ENCODE assay signal across 9 mouse cellular contexts in the genomic region with DNA sequence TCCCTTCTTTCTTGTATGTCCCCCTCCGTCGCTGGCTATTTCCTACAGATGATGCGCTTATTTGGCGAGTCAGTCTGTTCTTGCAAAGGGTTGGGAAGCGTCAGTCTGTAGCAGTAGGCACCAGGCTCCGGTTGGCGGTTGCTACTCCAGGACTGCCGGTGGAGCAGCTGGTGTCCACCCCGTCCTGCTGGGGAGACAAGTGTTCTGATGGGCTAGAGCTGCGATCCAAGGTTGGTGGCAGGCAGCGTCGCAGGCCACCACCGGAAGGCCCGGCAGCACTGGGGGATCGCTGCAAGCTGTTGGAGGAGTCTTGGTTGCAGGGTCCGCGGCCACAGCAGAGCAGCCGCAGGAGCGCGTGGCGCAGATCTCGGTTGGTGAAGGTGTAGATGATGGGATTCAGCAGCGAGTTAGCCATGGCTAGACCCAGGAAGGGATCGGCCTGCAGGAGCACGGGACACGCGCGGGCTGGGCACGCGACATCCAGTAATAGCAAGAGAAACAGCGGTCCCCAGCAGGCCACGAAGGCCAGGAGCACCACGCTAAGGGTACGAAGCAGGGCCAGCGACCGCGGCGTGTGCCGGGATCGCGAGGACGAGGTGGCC. TPM values are rescaled to one million over a fixed set of nuclear protein-coding genes. Genes with fewer than 3 reads are reported as not detected.
DNase-seq lines count a peak whose midpoint lies in the region; ATAC-seq and TF ChIP-seq lines count a peak whose summit lies in the region.
"Had no signal": no experiment of that assay in that cellular context is flagged by ENCODE, and none has a peak within 500 bp of the region (broad histone marks: within the 10 kb centered on the region; RNA-seq: fewer than 3 reads in every experiment).

No protein-coding gene starts in this region.

- H3K27ac ChIP-seq in heart, postnatal 0 days (ENCODE audit: low read depth): no peak overlapping the region
- no peak overlapping the region for H3K27ac ChIP-seq in brown adipose tissue, adult 24 weeks (replicated peaks; ENCODE audit: low read depth, low read length)
- no peak overlapping the region for H3K27ac ChIP-seq in hindbrain, embryonic 11.5 days (ENCODE audit: low read depth, low read length)
- H3K27ac ChIP-seq in midbrain, embryonic 13.5 days: no peak overlapping the region; the same call in 1 of the 2 replicates

- H3K4me1 ChIP-seq in heart, postnatal 0 days (ENCODE audit: control insufficient read depth, insufficient read depth): peaks cover 13% of the 10 kb centered on the region
- H3K4me1 ChIP-seq in brown adipose tissue, adult 24 weeks (ENCODE audit: control insufficient read depth, insufficient read depth, insufficient read length, low read length): no peaks in the 10 kb centered on the region
- peaks cover 6% of the 10 kb centered on the region; the same call in 1 of the 2 replicates for H3K4me1 ChIP-seq in hindbrain, embryonic 11.5 days (replicated peaks; ENCODE audit: control insufficient read depth, insufficient read depth, low read length)
- H3K4me1 ChIP-seq in midbrain, embryonic 13.5 days (replicated peaks): peaks cover 23% of the 10 kb centered on the region

- TF ChIP-seq CTCF in heart, postnatal 0 days (IDR thresholded peaks at IDR 0.05; ENCODE audit: low read depth): no peak

- H3K27me3 ChIP-seq in heart, postnatal 0 days (ENCODE audit: control insufficient read depth, insufficient read depth, low read length): peaks cover 60% of the 10 kb centered on the region
- H3K27me3 ChIP-seq in hindbrain, embryonic 11.5 days (ENCODE audit: control insufficient read depth, insufficient read depth, low read length): peaks cover 65% of the 10 kb centered on the region
- peaks cover 82% of the 10 kb centered on the region for H3K27me3 ChIP-seq in midbrain, embryonic 13.5 days

- DNase-seq in heart, postnatal 0 days (ENCODE audit: low spot score): no peak
- no peak for DNase-seq in heart, adult 9 months (ENCODE audit: low spot score in 2 of 2)
- peak; percentile 35 for DNase-seq in hindbrain, embryonic 11.5 days (ENCODE audit: low spot score)
- DNase-seq in right cerebral cortex, postnatal 14 days: no peak
- DNase-seq in embryo, embryonic 10 days (ENCODE audit: low spot score): no peak
- no peak for DNase-seq in spleen, postnatal 36 days (ENCODE audit: low spot score in 2 of 2)

- peak overlapping the region; percentile 73 for H3K4me2 ChIP-seq in heart, postnatal 0 days (ENCODE audit: low read depth, low read length)
- peak overlapping the region; percentile 77 for H3K4me2 ChIP-seq in hindbrain, embryonic 11.5 days (replicated peaks; ENCODE audit: low read depth, low read length)
- peak overlapping the region; percentile 65 for H3K4me2 ChIP-seq in midbrain, embryonic 13.5 days (replicated peaks)

- no peak for TF ChIP-seq EP300 in heart, postnatal 0 days (IDR thresholded peaks at IDR 0.05; ENCODE audit: low read depth)

- peak overlapping the region; percentile 32; the same call in 1 of the 2 replicates for H3K9ac ChIP-seq in heart, postnatal 0 days (replicated peaks; ENCODE audit: low read depth, low read length)
- H3K9ac ChIP-seq in hindbrain, embryonic 11.5 days (ENCODE audit: low read depth, low read length): peak overlapping the region; percentile 54; the same call in 1 of the 2 replicates
- H3K9ac ChIP-seq in midbrain, embryonic 13.5 days (replicated peaks): peak overlapping the region; percentile 56

- WGBS in heart, postnatal 0 days: 6% methylated on average over 42 of the region's 42 CpGs
- 5% methylated on average over 42 of the region's 42 CpGs for WGBS in hindbrain, embryonic 11.5 days
- 4% methylated on average over 42 of the region's 42 CpGs for WGBS in midbrain, embryonic 13.5 days

- 0 out of 2 replicates have a peak, but pooled peaks have one; percentile 2 for ATAC-seq in heart, postnatal 0 days (ENCODE audit: insufficient read depth, low read depth)
- no peak for ATAC-seq in hindbrain, embryonic 11.5 days (ENCODE audit: low FRiP score)
- peak; percentile 16 for ATAC-seq in midbrain, embryonic 13.5 days

- H3K36me3 ChIP-seq in heart, postnatal 0 days (replicated peaks; ENCODE audit: control insufficient read depth, insufficient read depth, low read length): no peaks in the 10 kb centered on the region
- no peaks in the 10 kb centered on the region for H3K36me3 ChIP-seq in hindbrain, embryonic 11.5 days (ENCODE audit: control insufficient read depth, insufficient read depth, low read length)
- no peaks in the 10 kb centered on the region for H3K36me3 ChIP-seq in midbrain, embryonic 13.5 days

- H3K4me3 ChIP-seq in heart, postnatal 0 days (ENCODE audit: low read depth, low read length): peak overlapping the region; percentile 49
- peak overlapping the region; percentile 47 for H3K4me3 ChIP-seq in brown adipose tissue, adult 24 weeks (ENCODE audit: insufficient read depth, low read depth, low read length)
- H3K4me3 ChIP-seq in hindbrain, embryonic 11.5 days (ENCODE audit: low read depth, low read length): peak overlapping the region; percentile 40
- peak overlapping the region; percentile 45 for H3K4me3 ChIP-seq in midbrain, embryonic 13.5 days (replicated peaks)

- H3K9me3 ChIP-seq in heart, postnatal 0 days (replicated peaks; ENCODE audit: control insufficient read depth, low read length): no peaks in the 10 kb centered on the region
- H3K9me3 ChIP-seq in hindbrain, embryonic 11.5 days (ENCODE audit: control insufficient read depth, low read length): no peaks in the 10 kb centered on the region
- H3K9me3 ChIP-seq in midbrain, embryonic 13.5 days: no peaks in the 10 kb centered on the region

RNA-seq across cellular contexts. Expression of a gene that starts 4.3 kb away (rescaled TPM):
- not detected in 2 replicates for total RNA-seq in heart, postnatal 0 days (2014; rRNA removed; ENCODE audit: low replicate concordance)
- 0.10 and 0.15 TPM in 2 replicates for polyA plus RNA-seq in heart, postnatal 0 days (2015; fragmentation: Nextera tagmentation; extraction: Ambion mirVana)
- polyA plus RNA-seq in brown adipose tissue, adult 24 weeks (2012; ENCODE audit: insufficient read depth, insufficient read length, missing spikeins): 2.1 and 3.6 TPM in 2 replicates
- 0.59 and 0.73 TPM in 2 replicates for polyA plus RNA-seq in hindbrain, embryonic 11.5 days (2014; fragmentation: Nextera tagmentation; extraction: Ambion mirVana)
- polyA plus RNA-seq in midbrain, embryonic 13.5 days (2015; fragmentation: Nextera tagmentation; extraction: Ambion mirVana): 1.1 and 1.6 TPM in 2 replicates
- polyA plus RNA-seq: erythroblast, embryonic 14.5 days had no signal

RNA-seq across cellular contexts. Expression of a gene that starts 4.8 kb away (rescaled TPM):
- 67.9 and 79.0 TPM in 2 replicates for total RNA-seq in heart, postnatal 0 days (2014; rRNA removed; ENCODE audit: low replicate concordance)
- polyA plus RNA-seq in heart, postnatal 0 days (2015; fragmentation: Nextera tagmentation; extraction: Ambion mirVana): 42.7 and 45.7 TPM in 2 replicates
- polyA plus RNA-seq in brown adipose tissue, adult 24 weeks (2012; ENCODE audit: insufficient read depth, insufficient read length, missing spikeins): 24.6 and 25.5 TPM in 2 replicates
- 23.6 and 23.7 TPM in 2 replicates for polyA plus RNA-seq in hindbrain, embryonic 11.5 days (2014; fragmentation: Nextera tagmentation; extraction: Ambion mirVana)
- polyA plus RNA-seq in midbrain, embryonic 13.5 days (2015; fragmentation: Nextera tagmentation; extraction: Ambion mirVana): 58.6 and 61.9 TPM in 2 replicates

RNA-seq across cellular contexts. Expression of a gene that starts 21.2 kb away (rescaled TPM):
- 41.2 and 67.4 TPM in 2 replicates for total RNA-seq in heart, postnatal 0 days (2014; rRNA removed; ENCODE audit: low replicate concordance)
- 53.6 and 56.1 TPM in 2 replicates for polyA plus RNA-seq in heart, postnatal 0 days (2015; fragmentation: Nextera tagmentation; extraction: Ambion mirVana)
- polyA plus RNA-seq in brown adipose tissue, adult 24 weeks (2012; ENCODE audit: insufficient read depth, insufficient read length, missing spikeins): 23.5 and 23.7 TPM in 2 replicates
- polyA plus RNA-seq in hindbrain, embryonic 11.5 days (2014; fragmentation: Nextera tagmentation; extraction: Ambion mirVana): 45.3 and 50.6 TPM in 2 replicates
- polyA plus RNA-seq in midbrain, embryonic 13.5 days (2015; fragmentation: Nextera tagmentation; extraction: Ambion mirVana): 55.3 and 57.8 TPM in 2 replicates

RNA-seq across cellular contexts. Expression of a gene that starts 43.8 kb away (rescaled TPM):
- total RNA-seq in heart, postnatal 0 days (2014; rRNA removed; ENCODE audit: low replicate concordance): 7.0 and 16.3 TPM in 2 replicates
- polyA plus RNA-seq in heart, postnatal 0 days (2015; fragmentation: Nextera tagmentation; extraction: Ambion mirVana): 5.9 and 9.1 TPM in 2 replicates
- 10.9 and 16.2 TPM in 2 replicates for polyA plus RNA-seq in brown adipose tissue, adult 24 weeks (2012; ENCODE audit: insufficient read depth, insufficient read length, missing spikeins)
- 13.5 and 15.9 TPM in 2 replicates for polyA plus RNA-seq in hindbrain, embryonic 11.5 days (2014; fragmentation: Nextera tagmentation; extraction: Ambion mirVana)
- polyA plus RNA-seq in midbrain, embryonic 13.5 days (2015; fragmentation: Nextera tagmentation; extraction: Ambion mirVana): 20.3 and 21.6 TPM in 2 replicates

RNA-seq across cellular contexts. Expression of a gene that starts 47.3 kb away (rescaled TPM):
- 67.4 and 103 TPM in 2 replicates for total RNA-seq in heart, postnatal 0 days (2014; rRNA removed; ENCODE audit: low replicate concordance)
- polyA plus RNA-seq in heart, postnatal 0 days (2015; fragmentation: Nextera tagmentation; extraction: Ambion mirVana): 65.8 and 67.5 TPM in 2 replicates
- 11.1 and 13.5 TPM in 2 replicates for polyA plus RNA-seq in brown adipose tissue, adult 24 weeks (2012; ENCODE audit: insufficient read depth, insufficient read length, missing spikeins)
- 80.3 and 83.2 TPM in 2 replicates for polyA plus RNA-seq in hindbrain, embryonic 11.5 days (2014; fragmentation: Nextera tagmentation; extraction: Ambion mirVana)
- polyA plus RNA-seq in midbrain, embryonic 13.5 days (2015; fragmentation: Nextera tagmentation; extraction: Ambion mirVana): 79.6 and 81.3 TPM in 2 replicates
